Mouse (Mus musculus) v-Abl transformed pro-B cells (cell line): ENCODE data around the gene Fam170b.

Experiments
- in situ Hi-C, 2 experiments: fragments of 400-800 bp; cut with MboI; formaldehyde crosslinking; loops; one replicate each; pipeline ENCODE4 v1.15.1; 2025; ENCODE audit not compliant: unreplicated experiment in 2 of 2

Fam170b gene

DNA sequence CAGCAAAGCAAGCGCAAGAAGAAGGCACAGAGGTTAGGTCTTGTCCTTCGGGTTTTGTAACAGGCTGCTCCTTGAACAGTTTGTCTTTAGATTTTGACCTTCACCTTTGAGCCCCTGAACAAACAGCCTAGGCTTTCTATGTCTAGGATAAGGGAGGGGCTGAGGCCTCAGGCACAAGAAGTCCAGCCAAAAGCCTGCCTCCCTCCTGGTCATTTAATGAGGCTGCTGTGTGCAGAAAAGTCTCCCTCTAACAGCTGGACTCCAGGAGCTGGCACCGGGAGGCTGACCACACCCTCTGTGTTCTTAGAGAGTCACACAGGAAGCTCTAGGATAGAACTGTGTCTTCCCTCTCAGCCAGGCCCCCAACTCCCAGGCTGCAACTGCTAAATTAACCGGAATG, 6.6 kb upstream of the Fam170b start:
- in situ Hi-C loops, result no loop called here

DNA sequence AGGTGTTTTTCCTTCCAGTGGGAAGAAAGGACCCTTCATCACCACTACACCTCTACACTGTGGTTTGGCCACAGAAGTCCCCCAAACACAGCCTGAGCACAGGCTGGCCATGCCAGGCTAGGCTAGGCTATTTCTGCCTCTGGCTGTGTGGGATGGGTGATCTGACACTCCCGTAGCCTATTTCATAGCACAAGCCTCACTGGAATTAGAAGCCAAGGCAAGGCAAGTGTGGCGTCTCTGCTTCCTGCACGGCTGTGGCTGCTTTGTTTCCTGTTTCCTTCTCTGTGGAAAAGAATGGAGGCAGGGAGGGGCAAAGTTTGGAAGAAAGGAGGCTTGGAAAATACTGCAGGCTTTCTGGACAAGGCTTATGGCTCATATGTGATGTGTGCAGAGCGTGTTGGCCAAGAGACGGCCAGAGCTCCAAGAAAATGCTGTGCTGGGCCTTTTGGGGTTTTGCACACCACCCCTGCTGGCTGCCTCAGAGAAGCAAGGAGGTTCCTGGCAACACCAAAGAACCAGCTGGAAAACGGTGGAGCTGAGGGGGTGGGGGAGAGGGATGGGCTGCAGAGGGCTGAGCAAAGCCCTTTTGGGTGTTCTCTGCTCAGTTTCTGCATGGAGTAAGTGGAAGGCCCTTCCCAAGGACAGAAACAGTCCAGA, 5.6 kb upstream of the Fam170b start:
- in situ Hi-C loops, result no loop called here

DNA sequence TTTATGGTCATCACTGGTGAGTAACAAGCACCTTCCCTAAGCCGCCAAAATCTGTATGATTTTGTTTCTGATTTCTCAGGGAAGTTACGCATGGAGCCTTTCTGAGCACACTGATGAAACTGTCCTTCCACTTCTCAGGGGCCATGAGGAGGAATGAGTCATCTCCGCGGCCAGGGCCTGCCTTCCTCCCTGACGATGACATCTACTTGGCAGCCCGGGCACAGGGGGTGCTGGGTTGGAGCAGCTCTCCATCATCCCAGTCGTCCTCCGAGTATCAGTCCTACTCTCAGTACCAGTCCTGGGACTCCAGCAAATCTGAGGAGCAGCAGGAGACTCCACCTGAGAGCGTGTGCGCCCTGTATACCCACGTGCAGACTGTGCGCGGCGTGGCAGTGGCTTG, 1.4 kb downstream of the Fam170b start:
- in situ Hi-C loops, result no loop called here

GRCm38 (mm10) chr14:32835596-32835995, 1.8 kb downstream of the Fam170b start:
- in situ Hi-C loops, result no loop called here

DNA sequence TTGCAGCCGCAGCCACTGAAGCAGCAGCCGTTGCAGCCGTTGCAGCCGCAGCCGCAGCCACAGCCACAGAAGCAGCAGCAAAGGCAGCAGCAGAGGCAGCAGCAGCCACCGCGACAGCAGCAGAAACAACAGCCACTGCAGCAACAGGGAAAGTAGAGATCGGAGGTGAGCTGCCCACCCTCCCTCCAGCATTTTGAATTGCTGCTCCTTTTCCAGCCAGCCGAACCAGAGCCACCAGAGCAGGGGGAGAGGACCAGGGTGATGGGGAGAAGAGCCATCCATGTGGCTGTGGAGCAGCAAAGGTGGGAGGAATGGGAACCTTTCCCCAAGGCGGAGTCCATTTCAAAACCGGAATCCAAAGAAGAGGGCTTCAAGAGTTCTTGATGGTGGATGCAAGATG, 2.4 kb downstream of the Fam170b start:
- in situ Hi-C loops, result no loop called here

GRCm38 (mm10) chr14:32842052-32842451, 8.3 kb downstream of the Fam170b start:
- in situ Hi-C loops, result no loop called here

DNA sequence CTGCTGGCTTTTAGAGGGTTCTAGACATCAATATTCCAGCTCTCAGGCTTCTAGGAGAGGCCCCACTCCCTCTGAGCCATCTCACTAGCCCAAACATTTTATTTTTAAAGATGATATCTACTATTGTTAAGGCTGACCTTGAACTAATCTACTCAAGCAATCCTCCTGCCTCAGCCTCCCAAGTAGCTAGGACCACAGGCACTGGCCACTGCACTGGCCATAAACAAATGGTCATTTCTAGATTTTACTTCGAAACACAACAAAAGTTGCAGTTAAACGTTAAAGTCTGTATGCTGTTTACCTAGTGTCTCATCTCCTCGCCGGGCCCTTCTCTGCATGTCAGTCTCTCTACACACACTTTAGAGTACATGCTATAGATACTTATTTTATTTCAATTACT, 20.3 kb downstream of the Fam170b start:
- in situ Hi-C loops, result no loop called here

- in situ Hi-C loops, result no loop called here
Observed at GRCm38 (mm10) chr14:32856246-32856645, 22.5 kb downstream of the Fam170b start.

DNA sequence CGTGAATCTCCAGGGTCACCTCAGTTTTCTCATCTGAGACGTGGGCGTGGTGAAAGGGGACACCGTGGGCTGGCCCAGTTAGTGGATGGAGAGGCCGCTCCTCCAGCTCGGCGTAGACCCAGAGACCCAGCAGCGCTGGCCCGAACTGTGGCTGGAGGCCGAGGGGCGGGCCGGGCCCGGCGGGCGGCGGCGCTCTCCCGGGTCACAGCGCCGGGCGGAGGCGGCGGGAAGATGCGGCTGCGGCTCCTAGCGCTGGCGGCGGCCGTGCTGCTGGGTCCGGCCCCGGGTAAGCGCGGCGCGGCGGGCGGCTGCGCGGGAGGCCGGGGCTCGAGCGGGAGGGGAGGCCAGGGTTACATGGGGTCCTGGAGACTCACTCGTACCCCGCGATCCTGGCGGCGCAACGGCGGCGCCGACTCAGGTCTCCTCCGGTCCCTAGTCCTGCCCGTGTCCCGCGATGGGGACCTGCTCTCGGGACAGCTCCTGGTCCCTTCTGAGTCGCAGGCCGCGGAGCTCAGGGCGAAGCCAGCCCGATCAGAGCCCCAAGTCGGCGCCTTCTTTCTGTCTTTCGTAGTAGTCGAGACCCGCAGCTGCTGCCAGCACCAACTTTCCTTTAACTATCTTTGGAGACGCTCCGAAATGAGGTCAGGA, 23.0 kb downstream of the Fam170b start, which contains the start of gene Vstm4:
Gene Vstm4, plus strand, starts transcription at position 76 of the 648 bp plus-strand sequence.
- in situ Hi-C loops, result no loop called here

DNA sequence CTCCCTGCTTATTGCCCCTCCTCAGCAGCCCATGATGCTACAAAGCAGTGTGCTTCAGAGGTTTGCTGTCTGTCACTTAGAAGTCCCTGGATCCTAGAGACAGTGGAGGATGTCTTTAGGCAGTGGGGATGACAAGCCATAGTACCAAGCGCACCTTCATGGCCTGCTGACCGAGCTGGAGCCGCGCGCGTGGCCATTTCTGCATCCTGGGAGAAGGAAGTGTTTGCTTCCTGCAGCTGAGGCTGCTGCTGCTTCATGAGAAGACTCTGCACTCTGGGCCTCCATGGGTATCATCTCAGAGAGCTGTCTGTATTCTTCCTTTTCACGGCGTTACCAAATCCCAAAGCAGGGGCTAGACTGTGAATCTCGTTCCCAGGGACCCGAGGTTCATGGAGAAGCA, 24.6 kb downstream of the Fam170b start:
- in situ Hi-C loops, result no loop called here

- in situ Hi-C loops, result no loop called here
Observed at GRCm38 (mm10) chr14:32858941-32859510, 25.3 kb downstream of the Fam170b start.

- in situ Hi-C loops, result no loop called here
Observed at GRCm38 (mm10) chr14:32859831-32860569, 26.2 kb downstream of the Fam170b start.

GRCm38 (mm10) chr14:32861149-32861581, 27.4 kb downstream of the Fam170b start:
- in situ Hi-C loops, result no loop called here

GRCm38 (mm10) chr14:32861656-32862055, 27.9 kb downstream of the Fam170b start:
- in situ Hi-C loops, result no loop called here

GRCm38 (mm10) chr14:32865331-32865730, 31.6 kb downstream of the Fam170b start:
- in situ Hi-C loops, result no loop called here

GRCm38 (mm10) chr14:32871963-32872362, 38.2 kb downstream of the Fam170b start:
- in situ Hi-C loops, result no loop called here

- in situ Hi-C loops, result no loop called here
Observed at GRCm38 (mm10) chr14:32877549-32877948, 43.8 kb downstream of the Fam170b start.

DNA sequence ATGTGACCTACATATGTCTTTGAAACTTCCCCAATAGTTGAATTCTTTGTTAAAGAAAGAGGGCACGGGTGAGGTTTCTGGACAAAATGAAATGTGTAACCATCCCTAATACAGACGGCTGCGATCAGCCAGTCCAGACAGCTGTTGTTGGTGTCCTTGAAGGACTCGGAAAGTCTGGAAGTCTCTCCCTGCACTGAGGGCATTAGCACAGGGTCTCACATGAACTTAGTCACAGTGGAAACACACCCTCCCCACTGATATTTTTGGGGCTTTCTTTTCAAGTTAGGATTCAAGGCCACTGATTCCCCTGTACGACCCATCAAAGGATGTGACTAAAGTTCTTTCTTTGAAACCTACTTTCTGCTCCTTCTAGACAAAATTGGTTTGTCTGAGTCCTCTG, 46.6 kb downstream of the Fam170b start:
- in situ Hi-C loops, result no loop called here

GRCm38 (mm10) chr14:32881693-32882092, 47.9 kb downstream of the Fam170b start:
- in situ Hi-C loops, result no loop called here
